Mouse (Mus musculus) embryonic facial prominence, embryonic 11.5 days (tissue): ENCODE measurements around the gene Ttc9. TPM values are rescaled to one million over a fixed set of nuclear protein-coding genes. Genes with fewer than 3 reads are reported as not detected.

Source experiments
- ATAC-seq: fragments of 200-750 bp; cut with Nextera tagmentation; replicated peaks from 2 replicates; pipeline ENCODE4 v1.8.0; 2017; ENCODE audit warnings: low read depth; ENCODE audit not compliant: insufficient number of reproducible peaks, low FRiP score, low TSS enrichment
- DNase-seq: peaks from one replicate; pipeline ENCODE4 v3.0.0-alpha.2; 2015; ENCODE audit warnings: low spot score
- H3K27ac ChIP-seq: fragments of 300-500 bp; sonication (generic); replicated peaks from 2 replicates; pipeline ENCODE4 v1.5.1; 2014; ENCODE audit warnings: mild to moderate bottlenecking, low read depth, low read length, control low read depth
- H3K27me3 ChIP-seq: fragments of 300-500 bp; sonication (generic); 2 replicates; pipeline ENCODE4 v1.6.1; 2014; ENCODE audit warnings: mild to moderate bottlenecking, low read length, moderate library complexity, mixed read lengths; ENCODE audit not compliant: control insufficient read depth, insufficient read depth
- H3K36me3 ChIP-seq: fragments of 300-500 bp; sonication (generic); replicated peaks from 2 replicates; pipeline ENCODE4 v1.6.1; 2014; ENCODE audit warnings: low read depth, mild to moderate bottlenecking, low read length, moderate library complexity, mixed read lengths; ENCODE audit not compliant: control insufficient read depth, insufficient read depth
- H3K4me1 ChIP-seq: fragments of 300-500 bp; sonication (generic); 2 replicates; pipeline ENCODE4 v1.6.1; 2014; ENCODE audit warnings: low read length, mixed read lengths; ENCODE audit not compliant: control insufficient read depth, insufficient read depth
- H3K4me2 ChIP-seq: fragments of 300-500 bp; sonication (generic); 2 replicates; pipeline ENCODE4 v1.6.1; 2014; ENCODE audit warnings: low read depth, mild to moderate bottlenecking, control low read depth, low read length, moderate library complexity
- H3K4me3 ChIP-seq: fragments of 300-500 bp; sonication (generic); 2 replicates; pipeline ENCODE4 v1.5.1; 2014; ENCODE audit warnings: low read depth, low read length, control low read depth
- H3K9ac ChIP-seq: fragments of 300-500 bp; sonication (generic); replicated peaks from 2 replicates; pipeline ENCODE4 v1.6.1; 2014; ENCODE audit warnings: mild to moderate bottlenecking, control low read depth, low read length
- H3K9me3 ChIP-seq: fragments of 300-500 bp; sonication (generic); replicated peaks from 2 replicates; pipeline ENCODE4 v1.6.1; 2016; ENCODE audit warnings: mild to moderate bottlenecking, low read length, inconsistent platforms, mixed read lengths; ENCODE audit not compliant: control insufficient read depth
- WGBS: fragments of 180-500 bp; shearing (Covaris S2); extraction: QIAGEN DNeasy Blood & Tissue Kit; methylation state at CpG from one replicate; pipeline ENCODE4 v1.1.7; 2014; 5-methylcytosine and 5-hydroxymethylcytosine counted together
- polyA plus RNA-seq: library from polyadenylated mRNA; unstranded; fragments of >200 nt; fragmentation: Nextera tagmentation; extraction: Ambion mirVana; gene quantifications from 2 replicates; pipeline ENCODE4 v1.2.1, GENCODE M21; 2014

Gene Ttc9
- polyA plus RNA-seq, 1 experiment from 2014 or later = 0.86 TPM

- WGBS = 72% methylated on average over 5 of the region's 5 CpGs
- no peak overlapping the region for H3K4me2 ChIP-seq
- H3K36me3 ChIP-seq = no peaks in the 10 kb centered on the region
- no peaks in the 10 kb centered on the region for H3K4me1 ChIP-seq
- H3K9ac ChIP-seq = no peak overlapping the region
- H3K9me3 ChIP-seq = no peaks in the 10 kb centered on the region
- no peak overlapping the region for H3K4me3 ChIP-seq
- no peak for DNase-seq
- ATAC-seq = no peak
- H3K27me3 ChIP-seq = no peaks in the 10 kb centered on the region
- H3K27ac ChIP-seq = no peak overlapping the region
These were observed 32.9 kb downstream of the Ttc9 start for GRCm38 (mm10) chr12:81663906-81664305.

DNA sequence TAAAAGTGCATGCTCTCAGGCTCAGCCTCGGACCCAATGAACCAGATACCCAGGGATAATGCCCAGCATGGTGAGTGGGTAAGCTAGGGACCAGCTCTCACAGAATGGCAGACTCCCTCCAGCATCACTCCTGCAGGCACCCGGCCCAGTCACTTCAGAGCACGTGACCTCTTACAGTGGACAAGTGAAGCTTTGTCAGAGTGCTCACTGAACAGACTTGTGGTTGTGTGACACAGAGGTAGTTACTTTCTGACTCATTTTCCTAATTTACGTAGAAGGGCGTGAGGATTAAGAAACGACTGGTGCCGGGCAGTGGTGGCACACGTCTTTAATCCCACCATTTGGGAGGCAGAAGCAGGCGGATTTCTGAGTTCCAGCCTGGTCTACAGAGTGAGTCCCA, 37.4 kb downstream of the Ttc9 start:
- H3K4me2 ChIP-seq = no peak overlapping the region
- ATAC-seq (no peak), DNase-seq (no peak)
- H3K4me1 ChIP-seq = no peaks in the 10 kb centered on the region
- no peak overlapping the region for H3K9ac ChIP-seq
- H3K9me3 ChIP-seq = no peaks in the 10 kb centered on the region
- no peaks in the 10 kb centered on the region for H3K36me3 ChIP-seq
- H3K27me3 ChIP-seq = no peaks in the 10 kb centered on the region
- no peak overlapping the region for H3K27ac ChIP-seq
- 74% methylated on average over 9 of the region's 9 CpGs for WGBS
- no peak overlapping the region for H3K4me3 ChIP-seq

- Histone ChIP-seq H3K4me1 (no peaks in the 10 kb centered on the region), H3K4me3 (no peak overlapping the region), H3K27ac (no peak overlapping the region), H3K9me3 (no peaks in the 10 kb centered on the region), H3K9ac (no peak overlapping the region), H3K4me2 (no peak overlapping the region), H3K27me3 (no peaks in the 10 kb centered on the region), H3K36me3 (no peaks in the 10 kb centered on the region)
- 32% methylated on average over 2 of the region's 2 CpGs for WGBS
- DNase-seq (no peak), ATAC-seq (no peak)
These were observed 44.5 kb downstream of the Ttc9 start for GRCm38 (mm10) chr12:81675557-81675956.

GRCm38 (mm10) chr12:81679807-81680529, 48.9 kb downstream of the Ttc9 start:
- H3K4me2 ChIP-seq = no peak overlapping the region
- WGBS = 71% methylated on average over 7 of the region's 7 CpGs
- no peaks in the 10 kb centered on the region for H3K36me3 ChIP-seq
- no peaks in the 10 kb centered on the region for H3K27me3 ChIP-seq
- no peak overlapping the region for H3K9ac ChIP-seq
- no peak for DNase-seq
- H3K4me1 ChIP-seq = no peaks in the 10 kb centered on the region
- H3K9me3 ChIP-seq = no peaks in the 10 kb centered on the region
- no peak overlapping the region for H3K27ac ChIP-seq
- no peak for ATAC-seq
- no peak overlapping the region for H3K4me3 ChIP-seq

DNA sequence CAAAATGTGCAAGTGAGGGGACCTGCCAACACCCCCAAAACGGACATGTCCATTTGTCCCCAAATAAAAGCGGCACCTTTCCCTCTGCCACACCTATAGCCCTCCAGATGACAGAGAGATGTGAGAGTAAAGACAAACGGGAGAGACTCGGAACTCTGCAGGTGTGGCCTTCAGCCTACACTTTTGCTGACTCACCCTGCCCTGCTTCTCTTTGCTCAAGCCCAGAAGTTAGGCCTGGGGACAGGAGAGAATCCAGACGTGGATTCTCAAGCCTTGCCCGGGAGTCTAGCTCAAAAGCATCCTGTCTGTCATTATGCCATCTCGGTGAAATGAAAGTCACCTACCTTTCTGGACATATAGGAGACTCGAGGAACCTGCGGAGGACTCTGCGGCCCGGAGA, 52.3 kb downstream of the Ttc9 start:
- 71% methylated on average over 11 of the region's 11 CpGs for WGBS
- no peak for ATAC-seq
- Histone ChIP-seq H3K4me2 (no peak overlapping the region), H3K9ac (no peak overlapping the region), H3K27me3 (no peaks in the 10 kb centered on the region), H3K36me3 (no peaks in the 10 kb centered on the region), H3K4me3 (no peak overlapping the region), H3K27ac (no peak overlapping the region), H3K4me1 (no peaks in the 10 kb centered on the region), H3K9me3 (no peaks in the 10 kb centered on the region)
- DNase-seq = no peak

DNA sequence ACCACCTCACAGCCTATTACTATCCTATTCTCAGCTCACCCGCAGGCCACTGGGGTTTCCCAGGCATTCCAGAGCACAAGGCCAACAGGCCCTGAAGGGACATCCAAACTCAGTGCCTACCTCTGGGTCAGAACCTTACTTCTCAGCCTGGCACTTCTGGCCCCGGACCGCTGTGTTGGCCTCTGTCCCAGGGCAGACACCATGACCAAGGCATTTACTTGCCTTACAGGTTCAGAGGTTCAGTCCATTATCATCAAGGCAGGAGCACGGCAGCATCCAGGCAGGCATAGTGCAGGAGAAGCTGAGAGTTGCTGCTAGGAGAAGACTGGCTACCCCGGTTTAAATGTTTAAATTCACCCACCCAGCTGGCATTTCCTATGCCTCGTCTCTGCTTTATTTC, 53.0 kb downstream of the Ttc9 start:
- Histone ChIP-seq H3K27ac (no peak overlapping the region), H3K27me3 (no peaks in the 10 kb centered on the region), H3K4me1 (no peaks in the 10 kb centered on the region), H3K9me3 (no peaks in the 10 kb centered on the region), H3K9ac (no peak overlapping the region), H3K4me3 (no peak overlapping the region), H3K36me3 (no peaks in the 10 kb centered on the region), H3K4me2 (no peak overlapping the region)
- DNase-seq = no peak
- ATAC-seq = no peak
- WGBS = 78% methylated on average over 6 of the region's 6 CpGs

DNA sequence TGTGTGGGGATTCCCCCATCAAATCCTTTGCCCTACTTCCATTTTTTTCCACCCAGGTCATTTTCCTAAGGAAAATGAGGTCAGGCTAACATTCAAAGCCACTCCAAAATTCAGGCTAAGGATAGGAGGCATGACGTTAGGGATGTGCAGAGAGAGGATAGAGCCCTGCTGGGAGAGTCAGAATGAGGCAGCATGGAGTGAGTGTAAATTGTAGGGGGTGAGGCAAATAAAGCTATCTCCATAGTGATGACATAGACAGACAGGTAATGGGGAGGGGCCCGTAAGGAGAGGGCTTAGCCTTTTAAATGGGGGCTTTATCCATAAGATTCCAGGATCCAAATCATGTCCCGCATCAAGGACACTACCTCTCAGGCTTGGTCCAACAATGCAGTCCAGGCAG, 54.9 kb downstream of the Ttc9 start:
- ATAC-seq (no peak), DNase-seq (no peak)
- Histone ChIP-seq H3K4me1 (no peaks in the 10 kb centered on the region), H3K9me3 (no peaks in the 10 kb centered on the region), H3K4me3 (no peak overlapping the region), H3K27me3 (no peaks in the 10 kb centered on the region), H3K4me2 (no peak overlapping the region), H3K27ac (no peak overlapping the region), H3K36me3 (no peaks in the 10 kb centered on the region), H3K9ac (no peak overlapping the region)
- WGBS = 40% methylated on average over 3 of the region's 3 CpGs

GRCm38 (mm10) chr12:81686406-81687117, 55.5 kb downstream of the Ttc9 start:
- Histone ChIP-seq H3K36me3 (no peaks in the 10 kb centered on the region), H3K4me3 (no peak overlapping the region), H3K27ac (no peak overlapping the region), H3K9ac (no peak overlapping the region), H3K4me1 (no peaks in the 10 kb centered on the region), H3K9me3 (no peaks in the 10 kb centered on the region), H3K27me3 (no peaks in the 10 kb centered on the region), H3K4me2 (no peak overlapping the region)
- DNase-seq (no peak), ATAC-seq (no peak; the same call in 1 of the 2 replicates)
- 38% methylated on average over 12 of the region's 12 CpGs for WGBS
